Mouse (Mus musculus) T-helper 17 cell (primary cell): ENCODE results near the gene Col4a5.

Source experiments
- in situ Hi-C, 2 experiments: fragments of 300-600 bp; cut with MboI, MseI; formaldehyde crosslinking; loops; 1 replicate in 1 of 2; 2 replicates in 1 of 2; pipeline ENCODE4 v1.15.1; 2025; ENCODE audit warnings: high pct_unique_total_duplicates in 2 of 2

Gene Col4a5

GRCm38 (mm10) chrX:141475110-141475509 lies at the start of gene Col4a5:
Gene Col4a5 (plus strand): TSS chrX:141475385.
- in situ Hi-C loops: no loop called here

DNA sequence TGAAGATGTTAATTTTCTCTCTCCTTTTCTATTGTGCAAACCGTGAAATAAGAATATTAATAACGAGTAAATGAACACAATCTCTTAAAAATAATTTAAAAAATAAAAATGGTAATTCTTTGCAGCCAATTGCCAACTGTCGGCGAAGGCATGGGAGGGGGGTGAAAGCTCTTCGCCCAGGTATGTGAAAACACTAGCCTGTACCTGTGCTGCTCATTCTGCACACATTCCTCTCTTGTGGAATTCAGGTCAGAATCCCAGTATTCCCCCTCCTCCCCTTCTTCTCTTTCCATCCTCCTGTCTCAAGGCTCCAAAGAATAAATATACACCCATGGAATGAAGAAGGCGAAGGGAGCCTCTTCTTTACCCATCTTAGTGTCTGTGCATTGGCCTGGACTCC lies 38.4 kb upstream of the Col4a5 start:
- in situ Hi-C loops: no loop called here

GRCm38 (mm10) chrX:141439423-141439822 lies 35.8 kb upstream of the Col4a5 start:
- in situ Hi-C loops: no loop called here

DNA sequence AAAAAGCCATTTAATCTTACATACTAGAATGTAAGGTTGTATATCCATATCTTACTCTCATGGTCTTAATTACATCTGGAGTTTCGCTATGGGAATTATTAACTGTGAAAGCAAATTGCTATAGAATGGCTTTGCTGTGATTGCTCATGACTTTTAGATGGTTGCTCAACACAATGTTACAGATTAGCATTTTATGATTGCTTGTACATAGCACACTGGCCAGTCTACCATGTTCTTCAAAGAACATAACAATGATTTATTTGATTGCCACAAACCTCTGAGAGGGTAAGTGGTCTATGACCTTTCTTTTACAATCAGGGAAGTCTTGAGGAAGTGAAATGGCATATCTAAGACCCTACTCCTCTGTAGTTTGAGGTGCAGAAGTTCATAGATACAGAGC lies 27.2 kb upstream of the Col4a5 start:
- in situ Hi-C loops: no loop called here

DNA sequence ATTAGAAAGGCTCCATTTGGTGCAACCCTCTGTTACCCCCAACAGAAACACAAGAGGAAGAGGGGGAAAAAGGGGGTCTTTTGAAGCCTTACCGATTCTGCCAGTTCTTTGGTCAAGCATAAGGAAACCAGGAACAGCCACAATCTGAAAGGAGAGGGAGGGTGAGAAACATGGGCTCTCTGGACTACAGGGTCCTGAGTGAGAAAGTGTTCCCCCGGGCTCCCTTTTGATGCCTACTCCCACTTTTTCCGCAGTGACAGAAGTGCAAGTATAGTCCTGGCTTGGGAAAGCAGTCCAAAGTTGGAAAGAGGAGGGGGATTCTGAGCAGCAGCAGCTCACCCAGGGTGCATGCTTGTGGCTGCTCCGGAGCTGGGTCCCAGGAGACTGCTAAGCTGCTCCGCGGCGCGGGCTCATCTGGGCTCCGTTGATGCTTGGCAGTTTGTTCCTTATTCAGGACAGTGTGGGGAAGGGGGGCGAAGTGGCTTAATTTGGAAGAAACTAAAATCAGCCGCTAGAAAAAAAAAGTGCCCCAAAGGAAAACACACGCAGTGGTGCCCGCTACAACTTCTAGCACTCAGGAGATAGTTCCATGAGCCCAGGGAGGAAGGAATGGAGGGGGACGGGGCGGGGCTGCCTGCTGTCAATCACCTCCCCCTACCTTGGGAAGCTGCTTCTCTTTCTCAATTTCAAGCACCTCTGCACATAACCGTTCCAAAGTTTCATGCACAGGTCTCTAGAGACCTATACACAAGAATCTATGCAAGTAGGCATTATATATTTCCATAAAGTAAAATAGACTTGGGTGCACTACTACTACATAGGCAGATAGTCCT lies 1.5 kb upstream of the Col4a5 start, which contains the start of gene Col4a6:
TSS of gene Col4a6 (minus strand) at position 607 of the 833 bp plus-strand sequence.
- in situ Hi-C loops: no loop called here

DNA sequence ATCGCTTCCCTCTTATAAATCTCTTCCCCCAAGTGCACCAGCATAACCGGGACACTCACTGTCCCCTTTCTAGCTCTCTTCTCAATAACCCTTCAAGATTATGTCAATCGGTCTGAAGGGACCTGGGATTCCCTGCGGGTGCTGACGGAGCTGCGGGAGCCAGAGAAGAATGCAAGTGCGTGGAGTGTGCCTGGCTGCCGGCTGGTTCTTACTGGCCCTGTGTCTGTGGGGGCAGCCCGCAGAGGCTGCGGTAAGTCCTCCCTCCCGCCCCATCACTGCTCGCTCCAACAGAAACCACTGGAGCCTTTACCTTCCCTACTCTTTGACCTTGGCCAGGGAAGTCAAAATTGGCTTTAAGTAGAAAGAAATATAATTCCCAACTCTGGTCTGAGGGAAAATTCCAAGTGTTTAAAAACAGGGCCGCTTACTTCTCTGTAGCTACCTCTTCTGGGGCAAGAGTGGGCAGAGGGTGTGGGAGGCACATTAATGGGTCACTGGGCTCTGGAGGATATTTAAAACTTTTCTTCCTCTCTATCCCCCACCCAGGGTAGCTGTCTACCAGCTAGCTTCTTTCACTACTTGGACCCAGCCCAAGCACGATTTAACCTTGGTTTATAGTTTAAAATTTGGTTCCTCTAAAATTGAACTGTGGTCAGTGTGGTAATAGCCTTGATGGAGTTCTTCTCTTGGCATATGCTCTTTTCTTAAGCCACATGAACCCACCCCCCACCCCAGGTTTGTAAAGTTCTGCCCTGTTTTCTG lies 562 bp downstream of the Col4a5 start:
- in situ Hi-C loops: no loop called here

DNA sequence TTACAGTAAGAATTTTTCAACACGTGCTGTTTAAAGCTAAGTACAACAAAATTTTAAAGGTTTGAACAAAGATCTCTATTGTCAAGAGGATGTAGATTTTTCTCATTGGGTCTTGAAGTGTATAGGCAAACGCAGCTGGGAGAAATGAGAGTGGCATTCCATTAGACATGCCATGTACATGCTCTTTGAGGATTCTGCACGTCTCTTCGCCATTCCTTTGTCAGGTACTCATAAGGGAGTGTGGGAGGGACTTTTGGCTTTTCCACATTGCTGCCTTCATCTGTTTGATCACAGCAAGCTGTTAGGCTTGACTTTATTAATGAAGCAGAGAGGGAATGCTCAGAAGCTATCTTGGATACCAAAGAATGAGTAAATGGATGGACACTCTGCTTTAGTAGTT lies 19.4 kb downstream of the Col4a5 start:
- in situ Hi-C loops: no loop called here

DNA sequence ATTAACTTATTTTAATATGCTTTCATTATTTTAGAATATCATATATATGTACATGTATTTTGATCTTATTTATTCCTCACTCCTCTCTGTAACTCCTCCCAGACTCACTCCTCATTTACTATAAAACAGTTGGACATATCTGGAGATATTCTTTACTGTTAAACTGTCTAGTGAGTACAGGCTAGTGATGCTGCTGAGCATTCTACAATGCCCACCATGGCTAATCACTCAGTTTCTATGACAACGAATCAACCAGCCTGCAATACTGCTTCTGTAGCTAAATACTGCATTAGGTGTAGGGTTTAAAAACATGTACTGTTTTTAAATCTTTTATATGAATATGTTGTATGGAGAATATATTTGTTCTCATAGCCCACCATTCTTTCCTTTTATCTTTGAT lies 27.9 kb downstream of the Col4a5 start:
- in situ Hi-C loops: no loop called here

GRCm38 (mm10) chrX:141533447-141533846 lies 58.3 kb downstream of the Col4a5 start:
- in situ Hi-C loops: no loop called here

- in situ Hi-C loops: loop anchor here (10.0 kb wide), 2 partner anchors 553 to 1607 kb away; no protein-coding TSS in a partner anchor
These were observed 72.3 kb downstream of the Col4a5 start for GRCm38 (mm10) chrX:141547471-141547870.

- in situ Hi-C loops: no loop called here
These were observed 115.1 kb downstream of the Col4a5 start for GRCm38 (mm10) chrX:141590242-141590641.

DNA sequence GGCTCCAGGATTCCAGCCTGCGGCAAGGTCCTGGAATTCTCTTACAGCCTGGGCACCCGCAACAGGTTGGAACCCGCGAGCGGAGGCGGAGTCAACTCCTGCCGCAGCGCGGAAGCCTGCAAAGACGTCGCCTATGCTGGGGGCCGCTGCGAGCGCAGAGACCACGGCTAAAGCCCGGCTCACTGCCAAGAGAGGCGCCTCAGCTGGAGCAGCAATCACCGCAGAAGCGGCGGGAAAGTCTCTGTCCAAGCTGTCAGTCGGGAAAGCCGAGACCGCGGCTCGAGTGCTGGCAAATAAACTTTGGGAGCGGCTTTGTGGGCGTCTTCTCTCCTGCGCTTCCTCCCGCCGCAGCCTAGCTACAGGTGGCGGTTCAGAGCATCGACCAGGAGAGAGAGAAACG lies 246.5 kb downstream of the Col4a5 start:
- in situ Hi-C loops: loop anchor here in 1 of 2 experiments (25.0 kb wide), 1 partner anchor 734 kb away; no protein-coding TSS in a partner anchor

DNA sequence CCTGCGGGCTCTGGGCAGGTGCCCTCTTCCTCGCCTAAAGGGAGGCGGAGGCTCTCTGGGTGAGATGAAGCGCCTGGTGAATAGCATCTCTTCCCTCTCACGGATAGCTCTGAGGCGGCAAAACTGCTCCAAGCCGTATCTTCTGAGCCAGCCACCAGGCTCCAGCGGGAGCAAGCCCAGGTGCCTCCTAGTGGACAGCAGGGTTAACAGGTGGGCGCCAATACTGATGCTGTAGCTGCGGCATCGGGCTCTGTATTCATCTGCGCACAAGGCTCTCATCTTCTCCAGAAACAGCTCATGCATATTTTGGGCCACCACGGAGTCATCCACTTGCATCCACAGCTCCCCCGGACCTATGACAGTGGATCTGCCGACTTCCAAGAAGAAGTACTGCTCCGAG lies 248.8 kb downstream of the Col4a5 start:
- in situ Hi-C loops: loop anchor here in 1 of 2 experiments (25.0 kb wide), 1 partner anchor 737 kb away; no protein-coding TSS in a partner anchor

DNA sequence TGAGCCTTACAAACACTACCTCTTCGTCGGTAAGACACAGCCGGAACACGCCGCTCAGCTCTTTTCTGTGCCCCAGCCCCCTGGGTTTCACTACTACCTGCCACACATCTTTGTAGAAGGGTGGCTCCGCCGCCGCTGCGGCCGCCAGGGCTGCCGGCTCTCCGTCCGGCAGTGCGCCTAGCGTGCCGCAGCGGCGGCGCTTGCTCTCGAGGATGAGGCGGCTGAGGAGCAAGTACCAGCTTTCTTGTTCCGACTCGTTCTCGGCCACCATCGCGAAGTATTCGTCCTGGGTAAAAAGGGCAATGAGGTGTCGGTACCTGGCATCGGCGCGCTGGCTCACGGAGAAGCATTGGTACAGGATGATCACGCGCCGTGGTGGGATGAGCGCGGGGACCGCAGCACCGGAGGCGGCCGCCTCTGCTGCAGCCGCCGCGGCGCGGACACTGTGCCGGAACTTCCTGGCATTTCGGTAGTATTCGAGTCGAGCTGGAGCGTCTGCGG lies 249.3 kb downstream of the Col4a5 start:
- in situ Hi-C loops: loop anchor here in 1 of 2 experiments (25.0 kb wide), 1 partner anchor 737 kb away; no protein-coding TSS in a partner anchor

GRCm38 (mm10) chrX:141724937-141725918 lies 250.0 kb downstream of the Col4a5 start, which contains the start of gene Irs4:
Gene Irs4 (minus strand): TSS chrX:141725263.
- in situ Hi-C loops: loop anchor here in 1 of 2 experiments (25.0 kb wide), 1 partner anchor 738 kb away; no protein-coding TSS in a partner anchor

- in situ Hi-C loops: no loop called here
These were observed 254.4 kb downstream of the Col4a5 start for GRCm38 (mm10) chrX:141729570-141729969.
